Mouse (Mus musculus): ENCODE measurements around the gene Foxn3. TPM values are rescaled to one million over a fixed set of nuclear protein-coding genes. Genes with fewer than 3 reads are reported as not detected.
"Not testable (repeated sequence)": the region's sequence is repeated elsewhere in the genome, so short reads cannot be mapped to it uniquely, and the experiment has no call there.

The Foxn3 gene
- polyA plus RNA-seq, 1 experiment from 2014 or later, result 111 TPM

DNA sequence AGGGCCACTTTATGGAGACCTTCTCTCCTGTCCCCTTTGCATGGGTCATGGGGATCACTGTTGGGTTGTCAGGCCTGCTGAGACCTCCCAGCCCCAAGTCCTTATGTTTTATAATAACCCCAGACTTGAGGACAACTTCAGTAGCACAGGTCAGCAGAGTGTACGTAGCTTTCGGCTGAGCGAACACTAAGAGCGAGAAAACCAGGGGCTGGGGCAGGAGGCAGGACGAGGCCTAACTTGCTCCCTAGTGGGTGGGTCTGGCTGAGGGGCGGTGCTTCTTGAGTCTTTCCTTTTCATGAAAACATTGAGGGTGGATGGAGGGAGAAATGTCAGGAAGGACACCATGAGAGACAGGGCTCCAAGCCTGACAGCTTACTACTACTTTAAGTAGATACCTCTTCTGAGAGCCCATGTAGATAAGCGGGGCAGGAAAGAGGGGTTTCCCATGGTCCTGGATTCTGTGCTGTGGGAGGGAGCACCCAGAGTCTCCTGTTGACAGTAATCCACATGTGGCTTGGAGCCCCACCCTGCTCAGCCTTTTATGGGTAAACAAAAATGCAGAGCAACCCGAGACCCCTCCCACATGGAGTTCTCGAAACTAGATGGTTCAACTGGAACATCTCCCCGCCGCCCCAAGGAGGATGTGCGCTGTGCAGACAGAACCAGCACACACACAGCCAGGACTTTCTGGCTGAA is 364.8 kb downstream of the Foxn3 start:
- Histone ChIP-seq H3K36me3 (peaks cover 15% of the 10 kb centered on the region), H3K9me3 (no peaks in the 10 kb centered on the region), H3K9ac (no peak overlapping the region), H3K27me3 (no peaks in the 10 kb centered on the region), H3K4me2 (no peak overlapping the region), H3K27ac (no peak overlapping the region), H3K4me3 (no peak overlapping the region), H3K4me1 (peaks cover 35% of the 10 kb centered on the region)
- 79% methylated on average over 12 of the region's 12 CpGs for WGBS
- no peak for ATAC-seq (ENCODE audit: insufficient number of reproducible peaks, insufficient read depth, low FRiP score, low TSS enrichment, low read depth)

DNA sequence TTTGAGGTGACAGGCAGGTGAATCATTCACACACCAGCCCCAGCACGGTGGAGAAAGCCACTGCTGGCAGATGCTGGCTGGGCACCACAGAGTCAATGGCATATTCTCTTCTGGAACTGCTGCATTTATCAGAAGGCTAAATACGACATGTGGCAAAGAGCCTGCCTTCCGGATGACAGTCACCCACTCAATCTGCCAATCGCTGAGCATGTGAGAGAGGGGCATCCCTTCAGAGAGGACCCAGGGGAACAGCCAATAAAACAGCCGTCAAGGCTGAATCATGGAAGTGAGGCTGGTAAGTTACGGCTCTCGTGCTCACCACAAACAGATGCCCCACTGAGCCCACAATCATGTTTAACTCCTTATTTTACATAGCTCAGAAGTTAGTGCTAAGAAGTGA is 366.4 kb downstream of the Foxn3 start:
- Histone ChIP-seq H3K4me2 (no peak overlapping the region), H3K9ac (no peak overlapping the region), H3K27me3 (no peaks in the 10 kb centered on the region), H3K4me1 (peaks cover 41% of the 10 kb centered on the region), H3K4me3 (no peak overlapping the region), H3K36me3 (peaks cover 15% of the 10 kb centered on the region), H3K9me3 (no peaks in the 10 kb centered on the region), H3K27ac (no peak overlapping the region)
- no peak for ATAC-seq (ENCODE audit: insufficient number of reproducible peaks, insufficient read depth, low FRiP score, low TSS enrichment, low read depth)
- 59% methylated on average over 7 of the region's 7 CpGs for WGBS

DNA sequence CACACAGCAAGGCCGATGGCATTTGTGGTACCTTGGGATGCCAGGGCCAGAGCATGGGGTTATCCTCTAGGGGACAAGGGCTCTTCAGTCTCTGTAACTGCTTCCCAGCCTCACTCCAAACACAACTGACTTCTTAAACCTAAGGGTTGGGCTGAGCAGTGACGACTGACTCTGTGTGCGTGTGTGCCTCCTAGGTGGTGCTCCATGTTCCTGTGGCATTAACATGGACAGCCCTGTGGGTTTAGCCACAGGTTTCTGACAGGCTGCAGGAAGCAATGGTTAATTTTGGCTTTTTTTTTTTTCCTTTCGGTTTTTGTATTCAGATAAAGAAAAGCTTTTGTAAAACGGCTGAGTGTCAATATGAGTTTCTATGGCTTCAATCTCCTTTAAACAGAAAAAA is 367.7 kb downstream of the Foxn3 start:
- ATAC-seq (ENCODE audit: insufficient number of reproducible peaks, insufficient read depth, low FRiP score, low TSS enrichment, low read depth), result no peak
- H3K36me3 ChIP-seq, result peaks cover 15% of the 10 kb centered on the region
- H3K4me2 ChIP-seq, result no peak overlapping the region
- no peak overlapping the region for H3K27ac ChIP-seq
- H3K9ac ChIP-seq, result no peak overlapping the region
- H3K4me3 ChIP-seq, result no peak overlapping the region
- no peaks in the 10 kb centered on the region for H3K9me3 ChIP-seq
- 90% methylated on average over 5 of the region's 5 CpGs for WGBS
- no peaks in the 10 kb centered on the region for H3K27me3 ChIP-seq
- H3K4me1 ChIP-seq, result peaks cover 35% of the 10 kb centered on the region

DNA sequence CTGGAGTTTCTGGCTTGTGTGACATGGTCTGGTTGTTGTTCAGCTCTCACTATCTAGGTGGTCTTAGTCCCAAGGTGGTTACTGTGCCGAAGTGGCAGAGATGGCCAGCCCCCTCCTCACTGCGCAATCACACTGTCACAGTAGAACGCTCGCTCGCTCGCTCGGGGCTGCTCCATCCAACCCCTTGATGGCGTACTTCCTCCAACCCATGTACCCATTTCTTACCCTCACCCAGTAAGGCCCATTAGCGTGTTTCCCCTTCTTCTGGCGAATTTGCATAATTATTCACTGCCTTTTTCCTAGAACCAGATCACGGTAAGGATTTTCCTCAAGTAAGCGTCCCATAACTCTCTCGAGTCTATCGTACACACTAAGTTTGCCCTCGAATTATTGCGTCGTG is 369.3 kb downstream of the Foxn3 start:
- not testable (repeated sequence) for H3K4me2 ChIP-seq; H3K27me3 ChIP-seq; H3K4me3 ChIP-seq; H3K27ac ChIP-seq; H3K9ac ChIP-seq; H3K9me3 ChIP-seq; ATAC-seq (ENCODE audit: insufficient number of reproducible peaks, insufficient read depth, low FRiP score, low TSS enrichment, low read depth)
- Histone ChIP-seq H3K36me3 (peaks cover 17% of the 10 kb centered on the region), H3K4me1 (peaks cover 27% of the 10 kb centered on the region)
- WGBS, result 94% methylated on average over 17 of the region's 17 CpGs

DNA sequence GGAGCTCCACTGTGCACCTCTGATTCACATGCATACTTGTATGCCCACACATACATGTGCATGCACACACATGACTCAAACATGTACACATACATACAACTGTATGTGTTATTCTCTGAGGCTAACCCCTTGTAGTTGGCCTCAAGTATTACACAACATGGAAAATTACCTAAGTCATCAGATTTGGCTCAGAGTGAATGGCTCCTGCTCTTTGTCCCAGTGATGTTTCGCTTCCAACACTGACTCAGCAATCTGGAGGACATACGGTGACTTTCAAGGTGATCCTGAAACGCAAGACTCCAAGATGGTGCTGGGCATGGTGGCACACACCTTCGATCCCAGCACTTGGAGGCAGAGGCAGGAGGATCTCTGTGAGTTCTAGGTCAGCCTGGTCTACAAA is 375.7 kb downstream of the Foxn3 start:
- Histone ChIP-seq H3K4me2 (no peak overlapping the region), H3K27ac (no peak overlapping the region), H3K9ac (no peak overlapping the region), H3K36me3 (0 out of 2 replicates have a peak, but pooled peaks cover 2% of the 10 kb centered on the region), H3K4me1 (0 out of 2 replicates have a peak, but pooled peaks cover 4% of the 10 kb centered on the region), H3K4me3 (no peak overlapping the region), H3K9me3 (no peaks in the 10 kb centered on the region), H3K27me3 (no peaks in the 10 kb centered on the region)
- ATAC-seq (ENCODE audit: insufficient number of reproducible peaks, insufficient read depth, low FRiP score, low TSS enrichment, low read depth), result no peak
- 94% methylated on average over 4 of the region's 4 CpGs for WGBS

GRCm38 (mm10) chr12:99186239-99186638 is 377.1 kb downstream of the Foxn3 start:
- Histone ChIP-seq H3K9ac (no peak overlapping the region), H3K4me3 (no peak overlapping the region), H3K4me2 (no peak overlapping the region), H3K27me3 (no peaks in the 10 kb centered on the region), H3K4me1 (0 out of 2 replicates have a peak, but pooled peaks cover 4% of the 10 kb centered on the region), H3K27ac (no peak overlapping the region), H3K9me3 (no peaks in the 10 kb centered on the region), H3K36me3 (0 out of 2 replicates have a peak, but pooled peaks cover 2% of the 10 kb centered on the region)
- ATAC-seq (ENCODE audit: insufficient number of reproducible peaks, insufficient read depth, low FRiP score, low TSS enrichment, low read depth), result no peak
- WGBS, result 33% methylated on average over 4 of the region's 4 CpGs

GRCm38 (mm10) chr12:99183261-99183792 is 380.1 kb downstream of the Foxn3 start:
- no peaks in the 10 kb centered on the region for H3K27me3 ChIP-seq
- H3K4me3 ChIP-seq, result no peak overlapping the region
- H3K27ac ChIP-seq, result no peak overlapping the region
- ATAC-seq (ENCODE audit: insufficient number of reproducible peaks, insufficient read depth, low FRiP score, low TSS enrichment, low read depth), result no peak
- no peaks in the 10 kb centered on the region for H3K36me3 ChIP-seq
- H3K4me1 ChIP-seq, result 0 out of 2 replicates have a peak, but pooled peaks cover 4% of the 10 kb centered on the region
- no peak overlapping the region for H3K9ac ChIP-seq
- 85% methylated on average over 7 of the region's 7 CpGs for WGBS
- no peaks in the 10 kb centered on the region; the same call in 1 of the 2 replicates for H3K9me3 ChIP-seq
- no peak overlapping the region for H3K4me2 ChIP-seq

- 0 out of 2 replicates have a peak, but pooled peaks cover 4% of the 10 kb centered on the region for H3K4me1 ChIP-seq
- H3K27ac ChIP-seq, result no peak overlapping the region
- no peak overlapping the region for H3K4me3 ChIP-seq
- 83% methylated on average over 3 of the region's 3 CpGs for WGBS
- no peaks in the 10 kb centered on the region for H3K27me3 ChIP-seq
- H3K4me2 ChIP-seq, result no peak overlapping the region
- no peaks in the 10 kb centered on the region for H3K36me3 ChIP-seq
- no peak for ATAC-seq (ENCODE audit: insufficient number of reproducible peaks, insufficient read depth, low FRiP score, low TSS enrichment, low read depth)
- no peak overlapping the region for H3K9ac ChIP-seq
- no peaks in the 10 kb centered on the region; the same call in 1 of the 2 replicates for H3K9me3 ChIP-seq
Observed at GRCm38 (mm10) chr12:99182338-99182737, 381.0 kb downstream of the Foxn3 start.

DNA sequence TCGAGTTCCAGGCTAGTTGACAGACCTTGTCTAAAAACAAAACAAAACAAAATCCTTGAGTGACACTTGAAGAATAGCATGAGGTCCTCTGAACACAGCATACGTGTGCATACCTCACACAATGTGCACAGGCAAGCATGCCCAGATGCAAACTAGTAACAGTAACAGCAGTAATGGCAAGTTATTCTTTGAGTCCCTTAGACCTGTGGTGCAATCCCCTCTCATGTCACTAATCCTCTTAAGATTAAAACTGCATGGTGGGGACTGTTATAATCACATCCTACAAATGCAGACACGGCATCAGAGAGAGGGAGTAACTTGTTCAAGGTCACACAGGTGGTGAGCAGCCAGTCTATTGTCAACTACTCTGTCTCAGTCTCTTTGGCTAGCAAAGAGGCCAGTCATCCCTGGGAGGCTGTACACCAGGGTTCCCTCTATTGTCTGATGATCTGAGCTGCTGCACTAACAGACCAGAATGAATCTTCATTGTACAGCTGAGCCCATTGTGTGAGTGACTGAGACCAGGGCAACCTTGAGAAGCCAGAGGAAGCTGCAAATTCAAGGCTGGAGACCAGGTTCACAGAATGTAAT is 383.1 kb downstream of the Foxn3 start:
- Histone ChIP-seq H3K27me3 (no peaks in the 10 kb centered on the region), H3K9me3 (peaks cover 3% of the 10 kb centered on the region; the same call in 1 of the 2 replicates), H3K9ac (no peak overlapping the region), H3K36me3 (no peaks in the 10 kb centered on the region), H3K4me2 (no peak overlapping the region), H3K4me1 (no peaks in the 10 kb centered on the region), H3K4me3 (no peak overlapping the region), H3K27ac (no peak overlapping the region)
- no peak for ATAC-seq (ENCODE audit: insufficient number of reproducible peaks, insufficient read depth, low FRiP score, low TSS enrichment, low read depth)
- 81% methylated on average over 3 of the region's 3 CpGs for WGBS

DNA sequence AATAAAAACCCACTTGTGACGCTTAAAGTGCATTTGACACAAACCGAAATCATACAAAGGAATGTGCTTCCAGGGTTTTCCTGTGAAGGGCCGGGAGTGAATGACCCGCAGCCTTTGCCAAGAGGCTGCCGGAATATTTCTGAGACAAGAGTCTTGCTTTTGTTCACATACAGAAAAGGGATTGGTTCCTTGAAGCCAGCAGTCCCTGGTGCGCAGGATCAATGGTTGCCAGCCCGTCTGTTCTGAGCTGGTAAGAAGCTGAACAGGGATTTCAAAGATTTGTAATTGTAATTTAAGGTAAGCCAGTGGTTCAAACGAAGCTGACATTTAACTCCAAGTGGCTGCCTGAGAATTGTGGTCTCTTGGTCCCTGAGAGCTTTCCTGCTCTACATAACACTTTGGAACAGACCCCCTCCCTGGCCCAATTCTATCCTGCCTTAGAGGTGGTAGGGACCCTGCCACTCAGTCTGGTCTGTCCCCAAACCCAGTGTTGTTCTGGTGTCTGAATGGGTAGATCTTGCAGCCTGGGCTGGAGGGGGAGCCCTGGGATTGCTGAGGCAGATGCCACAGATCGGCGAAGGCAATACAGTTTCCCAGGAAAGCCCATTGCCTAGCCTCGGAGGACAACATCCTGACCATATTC is 388.3 kb downstream of the Foxn3 start:
- Histone ChIP-seq H3K4me2 (no peak overlapping the region), H3K9ac (no peak overlapping the region), H3K36me3 (no peaks in the 10 kb centered on the region), H3K27me3 (no peaks in the 10 kb centered on the region), H3K4me3 (no peak overlapping the region), H3K9me3 (peaks cover 3% of the 10 kb centered on the region; the same call in 1 of the 2 replicates), H3K27ac (no peak overlapping the region), H3K4me1 (no peaks in the 10 kb centered on the region)
- WGBS, result 74% methylated on average over 11 of the region's 11 CpGs
- no peak for ATAC-seq (ENCODE audit: insufficient number of reproducible peaks, insufficient read depth, low FRiP score, low TSS enrichment, low read depth)

GRCm38 (mm10) chr12:99172170-99172569 is 391.2 kb downstream of the Foxn3 start:
- 79% methylated on average over 5 of the region's 5 CpGs for WGBS
- Histone ChIP-seq H3K36me3 (no peaks in the 10 kb centered on the region), H3K4me1 (no peaks in the 10 kb centered on the region), H3K4me2 (no peak overlapping the region), H3K27me3 (no peaks in the 10 kb centered on the region), H3K9me3 (0 out of 2 replicates have a peak, but pooled peaks cover 3% of the 10 kb centered on the region), H3K27ac (no peak overlapping the region), H3K4me3 (no peak overlapping the region), H3K9ac (no peak overlapping the region)
- no peak for ATAC-seq (ENCODE audit: insufficient number of reproducible peaks, insufficient read depth, low FRiP score, low TSS enrichment, low read depth)
